Mouse (Mus musculus): Measurements from ENCODE around the gene Nlrp4e.
"Not testable (repeated sequence)": the region's sequence is repeated elsewhere in the genome, so short reads cannot be mapped to it uniquely, and the experiment has no call there.

The Nlrp4e gene

GRCm38 (mm10) chr7:23300892-23301291 lies at the start of gene Nlrp4e:
Gene Nlrp4e (plus strand): TSS chr7:23301192.
- DNase-seq (ENCODE audit: low spot score), result not testable (repeated sequence)

GRCm38 (mm10) chr7:23251582-23251981 lies 49.4 kb upstream of the Nlrp4e start, which contains the start of gene Vmn1r166:
Gene Vmn1r166 (minus strand): TSS chr7:23251682.
- DNase-seq (ENCODE audit: low spot score), result not testable (repeated sequence)

- DNase-seq (ENCODE audit: low spot score), result not testable (repeated sequence)
These were observed 22.2 kb upstream of the Nlrp4e start, which contains the start of gene Gm6902 for GRCm38 (mm10) chr7:23278800-23279199. Gene Gm6902 (minus strand): TSS chr7:23278900.

GRCm38 (mm10) chr7:23358311-23358710 lies 57.3 kb downstream of the Nlrp4e start:
- not testable (repeated sequence) for DNase-seq (ENCODE audit: low spot score)

GRCm38 (mm10) chr7:23385589-23385988 lies 84.6 kb downstream of the Nlrp4e start, which contains the start of gene Nlrp5:
Gene Nlrp5 (plus strand): TSS chr7:23385889.
- no peak for DNase-seq (ENCODE audit: low spot score)

All from lung, postnatal 25 days (tissue).